ENCODE assay signal across 15 mouse cellular contexts in the genomic region with DNA sequence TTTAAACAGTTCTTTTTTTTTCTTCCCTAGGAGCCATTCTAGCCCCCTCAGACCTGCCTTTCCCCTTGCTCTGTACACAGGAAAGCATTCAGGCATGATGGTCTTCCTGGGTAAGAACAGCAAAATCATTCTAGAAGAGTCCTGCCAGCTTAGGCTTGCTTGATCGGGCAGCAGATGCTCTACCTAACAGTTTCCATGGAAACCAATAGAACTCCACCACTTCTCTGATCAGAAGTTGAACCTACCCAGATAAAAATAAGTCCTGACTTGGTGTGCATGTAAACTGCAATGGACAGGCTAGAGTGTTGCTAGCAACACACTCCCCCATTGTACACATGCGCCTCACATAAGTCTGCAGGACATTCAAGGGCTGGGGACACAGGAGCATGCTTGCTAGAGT. TPM values are rescaled to one million over a fixed set of nuclear protein-coding genes. Genes with fewer than 3 reads are reported as not detected.
DNase-seq lines count a peak whose midpoint lies in the region; ATAC-seq and TF ChIP-seq lines count a peak whose summit lies in the region.
"Had no signal": no experiment of that assay in that cellular context is flagged by ENCODE, and none has a peak within 500 bp of the region (broad histone marks: within the 10 kb centered on the region; RNA-seq: fewer than 3 reads in every experiment).

No protein-coding gene starts in this region.

- 84% methylated on average over 2 of the region's 2 CpGs for WGBS in kidney, embryonic 14.5 days
- 71% methylated on average over 2 of the region's 2 CpGs for WGBS in lung, embryonic 16.5 days
- 58% methylated on average over 2 of the region's 2 CpGs for WGBS in midbrain, postnatal 0 days

- H3K36me3 ChIP-seq in kidney, embryonic 14.5 days (ENCODE audit: control insufficient read depth, insufficient read depth, low read length) = no peaks in the 10 kb centered on the region
- H3K36me3 ChIP-seq in lung, embryonic 16.5 days (ENCODE audit: control insufficient read depth, insufficient read depth, low read length) = no peaks in the 10 kb centered on the region
- H3K36me3 ChIP-seq in midbrain, postnatal 0 days (ENCODE audit: insufficient read depth, low read length) = peaks cover 13% of the 10 kb centered on the region
- H3K36me3 ChIP-seq: G1E; limb, embryonic 13.5 days had no signal

- ATAC-seq in frontal cortex, adult (ENCODE audit: low TSS enrichment) = peak; percentile 82
- ATAC-seq in kidney, embryonic 14.5 days (ENCODE audit: low FRiP score, low TSS enrichment) = no peak
- ATAC-seq in lung, embryonic 16.5 days (ENCODE audit: low read depth) = no peak
- 0 out of 2 replicates have a peak, but pooled peaks have one; percentile 13 for ATAC-seq in midbrain, postnatal 0 days (ENCODE audit: low FRiP score)

- H3K4me2 ChIP-seq in kidney, embryonic 14.5 days (replicated peaks; ENCODE audit: low read depth, low read length) = no peak overlapping the region
- H3K4me2 ChIP-seq in lung, embryonic 16.5 days (ENCODE audit: low read depth, low read length) = no peak overlapping the region
- H3K4me2 ChIP-seq in midbrain, postnatal 0 days (ENCODE audit: low read depth, low read length, poor library complexity, severe bottlenecking) = no peak overlapping the region
- H3K4me2 ChIP-seq: limb, embryonic 13.5 days had no signal

- no peaks in the 10 kb centered on the region for H3K9me3 ChIP-seq in kidney, embryonic 14.5 days (ENCODE audit: control insufficient read depth, low read length)
- no peaks in the 10 kb centered on the region for H3K9me3 ChIP-seq in lung, embryonic 16.5 days (ENCODE audit: control insufficient read depth, low read length)
- no peaks in the 10 kb centered on the region for H3K9me3 ChIP-seq in midbrain, postnatal 0 days (ENCODE audit: low read length)
- H3K9me3 ChIP-seq: G1E; limb, embryonic 13.5 days had no signal

- no peak for DNase-seq in frontal cortex, postnatal 10 days (ENCODE audit: low spot score in 2 of 2)
- DNase-seq in kidney, adult 8-10 months = no peak
- DNase-seq in lung, postnatal 10 days = no peak
- DNase-seq in midbrain, postnatal 0 days (ENCODE audit: low spot score) = peak; percentile 50
- no peak for DNase-seq in cerebellum, adult 8-10 months
- DNase-seq: B cell, adult 2 months; cerebellum, adult 11-12 months; embryo, embryonic 11 days; thymus, adult 2 months had no signal

- peak overlapping the region; percentile 19; the same call in 1 of the 2 replicates for H3K27ac ChIP-seq in kidney, embryonic 14.5 days (ENCODE audit: low read depth, low read length)
- H3K27ac ChIP-seq in lung, embryonic 16.5 days (ENCODE audit: low read length) = peak overlapping the region; percentile 83
- H3K27ac ChIP-seq in midbrain, postnatal 0 days (ENCODE audit: low read depth, low read length) = peak overlapping the region; percentile 59
- H3K27ac ChIP-seq: limb, embryonic 13.5 days had no signal

- TF ChIP-seq CTCF in midbrain, postnatal 0 days (IDR thresholded peaks at IDR 0.05) = no peak

- peaks cover 18% of the 10 kb centered on the region for H3K4me1 ChIP-seq in kidney, embryonic 14.5 days (ENCODE audit: control insufficient read depth, insufficient read depth, low read length)
- peaks cover 30% of the 10 kb centered on the region for H3K4me1 ChIP-seq in lung, embryonic 16.5 days (replicated peaks; ENCODE audit: control insufficient read depth, insufficient read depth, low read length)
- H3K4me1 ChIP-seq in midbrain, postnatal 0 days (ENCODE audit: insufficient read depth, low read length) = peaks cover 7% of the 10 kb centered on the region; the same call in 1 of the 2 replicates

- no peaks in the 10 kb centered on the region for H3K27me3 ChIP-seq in kidney, embryonic 14.5 days (ENCODE audit: control insufficient read depth, insufficient read depth, low read length)
- no peaks in the 10 kb centered on the region for H3K27me3 ChIP-seq in lung, embryonic 16.5 days (ENCODE audit: control insufficient read depth, insufficient read depth, low read depth, low read length)
- H3K27me3 ChIP-seq in midbrain, postnatal 0 days (ENCODE audit: insufficient read depth, low read length) = no peaks in the 10 kb centered on the region
- H3K27me3 ChIP-seq: limb, embryonic 13.5 days had no signal

- no peak overlapping the region for H3K4me3 ChIP-seq in kidney, embryonic 14.5 days (ENCODE audit: low read length)
- no peak overlapping the region for H3K4me3 ChIP-seq in lung, embryonic 16.5 days (ENCODE audit: low read length)
- H3K4me3 ChIP-seq in midbrain, postnatal 0 days (ENCODE audit: low read depth, low read length) = no peak overlapping the region
- H3K4me3 ChIP-seq: limb, embryonic 13.5 days; myocyte had no signal

- H3K9ac ChIP-seq in kidney, embryonic 14.5 days (ENCODE audit: low read depth, low read length) = no peak overlapping the region
- H3K9ac ChIP-seq in lung, embryonic 16.5 days (ENCODE audit: low read length) = no peak overlapping the region
- no peak overlapping the region for H3K9ac ChIP-seq in midbrain, postnatal 0 days (replicated peaks; ENCODE audit: low read length, poor library complexity, severe bottlenecking)

RNA-seq across cellular contexts. Expression of gene Slc39a9, which starts 39.5 kb away (rescaled TPM):
- polyA plus RNA-seq in kidney, embryonic 14.5 days (2014; fragmentation: Nextera tagmentation; extraction: Ambion mirVana) = 12.1 and 31.1 TPM in 2 replicates
- 30.2 and 30.4 TPM in 2 replicates for polyA plus RNA-seq in lung, embryonic 16.5 days (2015; fragmentation: Nextera tagmentation; extraction: Ambion mirVana)
- total RNA-seq in midbrain, postnatal 0 days (2014; rRNA removed) = 17.6 and 23.9 TPM in 2 replicates
- polyA plus RNA-seq in midbrain, postnatal 0 days (2015; fragmentation: Nextera tagmentation; extraction: Ambion mirVana) = 19.3 and 19.7 TPM in 2 replicates

RNA-seq across cellular contexts. Expression of gene Erh, which starts 39.9 kb away (rescaled TPM):
- polyA plus RNA-seq in kidney, embryonic 14.5 days (2014; fragmentation: Nextera tagmentation; extraction: Ambion mirVana) = 265 and 337 TPM in 2 replicates
- 272 and 278 TPM in 2 replicates for polyA plus RNA-seq in lung, embryonic 16.5 days (2015; fragmentation: Nextera tagmentation; extraction: Ambion mirVana)
- total RNA-seq in midbrain, postnatal 0 days (2014; rRNA removed) = 69.5 and 83.4 TPM in 2 replicates
- polyA plus RNA-seq in midbrain, postnatal 0 days (2015; fragmentation: Nextera tagmentation; extraction: Ambion mirVana) = 281 and 289 TPM in 2 replicates

Comparison
In these comparisons a context has a peak if more than half of its experiments do, and no peak if none do; other contexts are left out.
1. ATAC-seq: peak in frontal cortex, adult (single experiment) and midbrain, postnatal 0 days (single experiment); none in kidney, embryonic 14.5 days (single experiment) and lung, embryonic 16.5 days (single experiment).
2. H3K27ac ChIP-seq: peak in every context shown above with its lines; median percentile 83 in lung, embryonic 16.5 days; 59 in midbrain, postnatal 0 days; 19 in kidney, embryonic 14.5 days.